Mouse (Mus musculus) leukemia stem cell, adult 10-12 weeks (primary cell): ENCODE measurements around the gene Klhl20. TPM values are rescaled to one million over a fixed set of nuclear protein-coding genes. Genes with fewer than 3 reads are reported as not detected.

Experiments
- polyA plus RNA-seq: library from polyadenylated mRNA; stranded (reverse); fragments of >175 nt; gene quantifications from 2 replicates; pipeline ENCODE4 v1.2.3, GENCODE M21; 2012; ENCODE audit warnings: low replicate concordance

The Klhl20 gene
- 0.20 and 1.5 TPM in 2 replicates for polyA plus RNA-seq

GRCm38 (mm10) chr1:161130726-161131664 is at the start of gene Klhl20:
Gene Klhl20 (minus strand): TSS chr1:161131511.

DNA sequence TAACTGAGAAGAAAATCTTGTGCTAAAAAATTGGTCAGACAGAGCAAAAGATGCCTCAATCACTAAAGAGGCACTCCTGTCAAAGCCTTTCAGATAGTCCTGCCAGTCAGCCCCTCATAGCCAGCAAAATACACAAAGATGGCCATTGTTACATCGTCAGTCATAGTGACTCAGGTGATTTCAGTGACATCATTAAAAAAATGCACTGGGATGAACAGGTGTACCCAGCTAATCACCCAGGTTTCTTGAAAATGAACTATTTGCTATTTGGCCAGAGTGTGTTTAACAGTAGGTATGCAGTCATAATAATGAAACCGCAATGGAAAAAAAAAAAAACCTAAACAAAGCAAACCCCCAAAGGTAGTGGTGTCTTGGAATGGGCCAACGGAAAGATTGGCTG is 27.9 kb upstream of the Klhl20 start, which contains the start of gene Tex50:
Tex50 (minus strand) TSS at position 101 of the 400 bp plus-strand sequence.

GRCm38 (mm10) chr1:161142531-161143159 is 11.3 kb upstream of the Klhl20 start, which contains the start of gene Ankrd45:
Gene Ankrd45 (plus strand): TSS chr1:161142691.

GRCm38 (mm10) chr1:161070352-161071271 is 60.7 kb downstream of the Klhl20 start, which contains the start of the genes Dars2 and Cenpl:
Gene Dars2 (minus strand): TSS chr1:161070658.
Gene Cenpl (plus strand): TSS chr1:161070713.

Other genes starting within 250 kb of the Klhl20 start
- gene Rc3h1, start 225.1 kb downstream of the Klhl20 start, polyA plus RNA-seq: 0.42 and 1.5 TPM in 2 replicates
- gene Serpinc1, start 152.9 kb downstream of the Klhl20 start, polyA plus RNA-seq: 0.05 TPM in 1 of 2 replicates, not detected in the other
- 0.27 and 0.38 TPM in 2 replicates for gene Zbtb37, start 96.7 kb downstream of the Klhl20 start, polyA plus RNA-seq
- gene Dars2, start 60.9 kb downstream of the Klhl20 start, polyA plus RNA-seq: 2.1 and 8.1 TPM in 2 replicates
- 8.1 and 26.3 TPM in 2 replicates for gene Cenpl, start 60.8 kb downstream of the Klhl20 start, polyA plus RNA-seq
- not detected in 2 replicates for gene Ankrd45, start 11.2 kb upstream of the Klhl20 start, polyA plus RNA-seq
- not detected in 2 replicates for gene Tex50, start 27.8 kb upstream of the Klhl20 start, polyA plus RNA-seq
- 6.4 and 36.3 TPM in 2 replicates for gene Prdx6, start 119.7 kb upstream of the Klhl20 start, polyA plus RNA-seq